Mouse (Mus musculus) lung, postnatal 36 days (tissue): ENCODE data around the gene Rph3a.
A peak's percentile ranks its signal among the peaks of the same experiment; 100 is the strongest.
"Not testable (repeated sequence)": the region's sequence is repeated elsewhere in the genome, so short reads cannot be mapped to it uniquely, and the experiment has no call there.

Experiments
- DNase-seq: peaks from one replicate; pipeline ENCODE4 v3.0.0; 2022; ENCODE audit warnings: mixed read lengths

Gene Rph3a

DNA sequence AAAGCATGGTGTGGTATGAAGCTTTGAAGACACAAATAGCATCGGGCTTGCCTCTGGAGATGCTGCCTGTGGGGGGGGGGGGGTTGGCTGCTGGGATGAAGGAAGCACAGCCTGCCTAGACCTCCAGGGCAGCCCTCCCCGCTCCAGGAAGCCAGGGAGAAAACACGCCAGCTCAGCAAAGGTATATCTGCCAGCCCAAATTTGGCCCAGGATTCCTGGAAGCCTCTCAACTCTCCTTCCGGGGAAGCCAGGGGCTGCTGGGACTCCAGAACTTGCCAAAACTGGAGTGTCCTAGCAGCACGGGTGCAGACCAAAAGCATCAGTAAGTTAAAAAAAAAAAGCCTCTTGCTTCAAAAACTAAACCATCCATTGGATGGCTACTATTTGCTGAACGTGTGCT lies 37.6 kb downstream of the Rph3a start:
- DNase-seq = no peak

GRCm38 (mm10) chr5:120971326-120971725 lies 38.6 kb downstream of the Rph3a start:
- DNase-seq = no peak

- DNase-seq = no peak
Observed at GRCm38 (mm10) chr5:120969703-120970102, 40.2 kb downstream of the Rph3a start.

GRCm38 (mm10) chr5:120968799-120969198 lies 41.1 kb downstream of the Rph3a start:
- no peak for DNase-seq

- no peak for DNase-seq
Observed at GRCm38 (mm10) chr5:120968134-120968532, 41.8 kb downstream of the Rph3a start.

- no peak for DNase-seq
Observed at GRCm38 (mm10) chr5:120967355-120968133, 42.3 kb downstream of the Rph3a start.

DNA sequence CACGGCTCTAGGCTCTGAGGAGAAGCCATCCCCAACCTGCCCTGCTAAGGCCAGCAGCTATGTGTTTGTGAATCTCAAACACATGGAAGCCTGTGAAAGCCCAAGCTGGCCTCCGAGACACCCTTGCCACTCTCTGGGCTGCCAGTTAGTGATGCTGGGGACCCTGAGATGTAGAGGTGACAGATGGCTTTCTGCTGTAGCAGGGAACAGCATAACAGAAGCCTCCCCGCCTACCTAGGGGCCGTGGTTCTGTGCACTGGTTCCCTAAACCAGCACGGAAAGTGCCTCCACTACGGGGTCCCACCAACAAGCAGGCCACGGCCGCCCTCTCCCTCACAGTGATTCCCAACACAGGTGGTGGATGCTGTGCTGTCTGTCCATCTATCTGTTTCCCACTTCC lies 43.0 kb downstream of the Rph3a start:
- DNase-seq = no peak

GRCm38 (mm10) chr5:120966156-120966555 lies 43.7 kb downstream of the Rph3a start:
- DNase-seq = no peak

GRCm38 (mm10) chr5:120961004-120961403 lies 48.9 kb downstream of the Rph3a start:
- DNase-seq = peak; percentile 9

DNA sequence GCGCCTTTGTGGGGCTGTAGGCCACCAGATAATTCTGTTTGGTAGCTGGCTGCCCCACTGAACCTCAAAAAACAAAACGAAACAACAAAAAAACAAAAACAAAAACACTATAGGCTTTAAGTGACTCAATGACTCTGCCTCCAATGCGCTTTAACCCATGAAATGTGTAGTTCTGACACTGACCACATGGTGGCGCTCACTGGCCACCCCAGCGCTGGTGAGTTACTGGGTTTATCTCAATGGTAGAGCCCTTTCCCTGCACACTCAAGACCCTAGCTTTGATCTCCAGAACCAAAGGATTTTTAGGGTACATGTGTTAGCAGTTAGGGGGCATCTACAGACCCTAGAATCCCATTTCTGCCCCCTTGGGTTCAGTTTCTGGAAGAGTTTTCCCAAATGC lies 55.9 kb downstream of the Rph3a start:
- no peak for DNase-seq

- DNase-seq = peak; percentile 11
Observed at GRCm38 (mm10) chr5:120952242-120952770, 57.6 kb downstream of the Rph3a start.

DNA sequence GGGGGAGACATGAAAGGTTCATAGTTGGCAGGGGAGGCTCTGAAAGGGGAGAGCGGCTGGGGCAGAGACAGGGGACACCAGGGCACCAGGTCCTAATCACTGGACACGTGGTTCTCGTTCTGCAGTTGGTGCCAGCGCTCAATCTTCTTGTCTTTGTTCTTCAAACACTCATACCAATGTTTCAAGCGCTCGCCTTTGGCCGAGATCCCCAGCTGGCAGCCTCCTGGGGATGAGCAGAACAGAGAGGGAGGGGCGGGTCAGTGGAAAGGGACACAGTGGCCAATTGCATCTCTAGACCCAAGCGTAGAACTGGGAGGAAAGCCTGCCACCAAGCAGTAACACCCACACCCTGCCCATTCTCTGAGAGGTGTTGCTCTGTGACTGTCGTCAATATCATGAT lies 67.8 kb downstream of the Rph3a start:
- no peak for DNase-seq

DNA sequence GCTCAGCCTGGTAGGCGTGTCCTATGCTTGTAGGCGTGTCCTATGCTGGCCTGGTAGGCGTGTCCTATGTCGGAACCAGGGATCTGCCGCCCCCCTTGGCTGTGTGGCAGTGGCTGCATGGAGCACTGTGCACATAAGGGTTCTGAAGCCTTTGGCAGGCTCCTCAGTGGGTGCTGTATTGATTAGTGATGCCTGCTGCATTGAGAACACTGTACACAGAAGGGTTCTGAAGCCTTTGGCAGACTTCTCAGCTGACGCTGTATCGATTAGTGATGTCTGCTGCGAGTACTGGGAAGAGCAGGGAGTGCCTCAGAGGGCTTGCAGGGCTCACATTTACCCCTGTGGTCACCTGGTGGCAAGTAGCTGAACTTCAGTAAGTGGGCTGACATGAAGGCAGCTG lies 71.3 kb downstream of the Rph3a start:
- DNase-seq = no peak

GRCm38 (mm10) chr5:120937841-120938240 lies 72.1 kb downstream of the Rph3a start:
- DNase-seq = no peak

GRCm38 (mm10) chr5:120933966-120934365 lies 75.9 kb downstream of the Rph3a start:
- DNase-seq = no peak

DNA sequence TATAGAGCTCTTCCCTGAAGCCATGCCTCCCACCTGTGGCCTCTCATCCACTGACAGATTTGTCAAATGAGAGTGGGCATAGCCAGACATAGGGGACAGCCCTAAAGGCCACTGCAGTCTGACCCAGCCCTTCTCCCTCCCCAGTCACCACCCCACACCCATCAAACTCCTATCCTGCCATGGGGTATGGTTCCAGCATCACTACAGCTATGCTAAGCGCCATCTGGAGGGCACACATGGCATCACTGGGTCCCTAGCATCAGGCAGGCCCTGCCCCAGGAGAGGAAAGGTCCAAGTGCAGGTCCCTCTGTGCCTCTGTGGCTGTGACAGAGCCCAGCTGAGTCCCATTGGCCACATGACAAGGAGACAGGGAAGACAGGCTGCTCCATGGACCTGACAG lies 82.9 kb downstream of the Rph3a start:
- DNase-seq = no peak

DNA sequence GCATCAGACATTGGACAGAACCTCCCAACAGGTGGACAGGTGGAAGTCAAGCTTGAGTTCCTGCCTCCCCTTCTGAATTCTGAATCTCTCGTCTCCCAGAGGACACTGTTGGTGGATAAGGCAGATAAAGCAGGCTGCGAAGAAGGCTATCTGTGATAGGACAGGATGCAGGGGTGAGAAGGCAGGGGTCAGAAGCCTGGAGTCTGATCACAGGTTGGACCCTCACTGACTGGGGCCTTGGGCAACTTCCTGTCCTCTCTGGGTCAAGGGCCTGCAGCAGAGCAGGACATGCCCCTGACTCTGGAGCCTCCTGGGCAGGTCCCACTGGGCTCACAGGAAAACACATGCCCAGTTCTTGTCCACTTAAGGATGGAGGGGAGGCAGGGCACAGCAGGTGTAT lies 83.6 kb downstream of the Rph3a start:
- DNase-seq = not testable (repeated sequence)

GRCm38 (mm10) chr5:120924520-120924919 lies 85.4 kb downstream of the Rph3a start:
- DNase-seq = not testable (repeated sequence)

DNA sequence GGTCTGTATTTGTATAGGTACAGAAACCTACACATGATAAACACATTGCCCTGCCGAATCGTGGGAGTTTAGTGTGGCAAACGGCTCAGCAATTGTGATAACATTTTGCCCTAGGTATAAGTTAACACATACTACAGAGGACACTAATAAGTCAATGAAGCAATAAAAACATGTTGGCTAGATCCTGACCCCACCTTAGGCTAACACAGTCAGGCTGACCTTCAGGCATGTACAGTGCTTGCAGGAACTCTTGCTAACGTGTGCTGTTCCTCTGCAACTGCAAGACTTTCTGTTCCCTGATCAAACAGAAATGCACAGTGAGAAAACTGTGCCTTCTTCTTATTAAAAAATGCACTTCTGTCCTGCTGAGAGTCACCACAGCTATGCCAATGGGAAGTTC lies 85.9 kb downstream of the Rph3a start:
- no peak for DNase-seq

- no peak for DNase-seq
Observed at GRCm38 (mm10) chr5:120920296-120920695, 89.6 kb downstream of the Rph3a start.

GRCm38 (mm10) chr5:120919156-120919935 lies 90.5 kb downstream of the Rph3a start:
- not testable (repeated sequence) for DNase-seq

DNA sequence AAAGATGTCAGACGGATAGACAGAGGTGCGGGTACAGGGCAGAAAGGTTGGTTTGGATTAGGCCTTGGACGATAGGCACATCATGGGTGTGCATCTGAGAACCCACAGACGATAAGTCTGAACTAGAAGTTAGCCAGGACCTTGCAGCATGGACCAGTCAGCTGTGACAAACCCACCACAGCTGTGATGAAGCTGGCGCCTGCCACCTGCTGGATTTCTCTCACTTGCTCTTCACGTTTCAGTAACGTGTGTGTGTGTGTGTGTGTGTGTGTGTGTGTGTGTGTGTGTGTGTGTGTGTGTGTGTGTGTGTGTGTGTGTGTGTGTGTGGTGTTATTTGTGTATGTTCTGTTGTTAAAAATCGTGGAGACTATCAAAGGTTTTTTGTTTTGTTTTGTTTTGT lies 95.7 kb downstream of the Rph3a start, which contains the start of gene Oas1d:
TSS of gene Oas1d (plus strand) at position 333 of the 400 bp plus-strand sequence.
- DNase-seq = not testable (repeated sequence)

DNA sequence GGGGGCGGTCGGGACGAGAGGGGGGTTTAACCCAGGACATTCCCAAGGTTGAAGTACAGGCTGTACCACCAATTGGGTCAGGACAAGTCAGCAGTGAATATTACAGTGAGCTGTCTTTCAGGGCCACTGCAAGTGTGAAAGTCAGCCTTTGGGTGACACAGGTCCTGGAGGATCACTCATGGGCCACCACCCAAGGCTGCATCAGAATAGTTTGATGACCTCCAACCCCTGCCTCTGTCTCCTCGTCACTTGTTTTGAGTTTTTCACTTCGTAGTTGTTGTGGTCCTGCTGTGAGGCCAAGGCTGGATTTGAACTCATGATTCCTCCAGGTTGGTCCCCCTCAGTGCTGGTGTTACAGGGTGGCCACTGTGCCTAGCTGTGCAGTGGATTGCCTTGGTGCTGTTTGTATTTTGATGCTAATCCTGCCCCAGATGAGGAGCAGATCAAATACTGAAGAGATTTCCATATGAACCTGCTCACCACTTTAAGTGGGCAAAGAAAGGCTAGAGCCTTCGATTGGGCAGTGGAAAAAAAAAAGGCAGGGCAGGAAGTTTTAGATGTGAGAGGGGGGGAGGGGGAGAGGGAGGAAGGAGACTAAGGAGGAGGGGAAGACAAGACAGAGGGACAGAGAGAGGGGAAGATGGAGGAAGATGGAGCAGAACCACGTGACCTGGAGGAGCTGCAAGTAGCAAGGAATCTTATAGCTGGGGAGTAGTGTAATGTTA lies 101.5 kb downstream of the Rph3a start:
- DNase-seq = no peak
